Mouse (Mus musculus) hindbrain, embryonic 16.5 days (tissue): ENCODE measurements at regions not wholly inside any gene's neighbourhood (a gene's known extent, or its start where the extent isn't known, plus 50 kb on each side); places are given as distances from the start of the nearest gene placed in this dataset.
"Not testable (repeated sequence)": the region's sequence is repeated elsewhere in the genome, so short reads cannot be mapped to it uniquely, and the experiment has no call there.

ENCODE experiments used
- ATAC-seq: fragments of 200-750 bp; cut with Nextera tagmentation; 2 replicates; pipeline ENCODE4 v1.8.0; 2017; ENCODE audit warnings: moderate TSS enrichment, moderate library complexity
- H3K27ac ChIP-seq: fragments of 300-500 bp; sonication (generic); 2 replicates; pipeline ENCODE4 v1.5.1; 2014; ENCODE audit warnings: low read depth, mild to moderate bottlenecking, control low read depth, low read length, moderate library complexity
- H3K27me3 ChIP-seq: fragments of 300-500 bp; sonication (generic); replicated peaks from 2 replicates; pipeline ENCODE4 v1.6.1; 2014; ENCODE audit warnings: low read length; ENCODE audit not compliant: control insufficient read depth, insufficient read depth
- H3K36me3 ChIP-seq: fragments of 300-500 bp; sonication (generic); 2 replicates; pipeline ENCODE4 v1.6.1; 2014; ENCODE audit warnings: mild to moderate bottlenecking, low read length, moderate library complexity, mixed read lengths; ENCODE audit not compliant: control insufficient read depth, insufficient read depth
- H3K4me1 ChIP-seq: fragments of 300-500 bp; sonication (generic); 2 replicates; pipeline ENCODE4 v1.6.1; 2014; ENCODE audit warnings: low read depth, low read length; ENCODE audit not compliant: control insufficient read depth, insufficient read depth
- H3K4me2 ChIP-seq: fragments of 300-500 bp; sonication (generic); 2 replicates; pipeline ENCODE4 v1.6.1; 2014; ENCODE audit warnings: mild to moderate bottlenecking, low read length, control low read depth, moderate library complexity
- H3K4me3 ChIP-seq: fragments of 300-500 bp; sonication (generic); 2 replicates; pipeline ENCODE4 v1.5.1; 2014; ENCODE audit warnings: mild to moderate bottlenecking, low read length, control low read depth, moderate library complexity
- H3K9ac ChIP-seq: fragments of 300-500 bp; sonication (generic); 2 replicates; pipeline ENCODE4 v1.6.1; 2014; ENCODE audit warnings: low read depth, mild to moderate bottlenecking, control low read depth, low read length, moderate library complexity
- H3K9me3 ChIP-seq: fragments of 300-500 bp; sonication (generic); 2 replicates; pipeline ENCODE4 v1.6.1; 2014; ENCODE audit warnings: mild to moderate bottlenecking, low read length, moderate library complexity; ENCODE audit not compliant: control insufficient read depth
- WGBS: fragments of 180-500 bp; shearing (Covaris S2); extraction: QIAGEN DNeasy Blood & Tissue Kit; methylation state at CpG from one replicate; pipeline ENCODE4 v1.1.7; 2014; 5-methylcytosine and 5-hydroxymethylcytosine counted together

- not testable (repeated sequence) for H3K4me1 ChIP-seq, H3K9me3 ChIP-seq, H3K27ac ChIP-seq, H3K9ac ChIP-seq, H3K36me3 ChIP-seq, H3K27me3 ChIP-seq, ATAC-seq, H3K4me2 ChIP-seq, H3K4me3 ChIP-seq
- whole genome bisulfite sequencing, result 92% methylated on average over 3 of the region's 3 CpGs
Observed at GRCm38 (mm10) chr2:109791921-109792320, 98.7 kb upstream of the Lin7c start.

GRCm38 (mm10) chr2:109816993-109817392, 73.7 kb upstream of the Lin7c start:
- Histone ChIP-seq H3K4me3 (no peak overlapping the region), H3K9ac (no peak overlapping the region), H3K4me1 (no peaks in the 10 kb centered on the region), H3K27me3 (no peaks in the 10 kb centered on the region), H3K4me2 (no peak overlapping the region), H3K9me3 (no peaks in the 10 kb centered on the region), H3K36me3 (no peaks in the 10 kb centered on the region), H3K27ac (no peak overlapping the region)
- no peak for ATAC-seq
- 93% methylated on average over 1 of the region's 1 CpGs for WGBS

GRCm38 (mm10) chr2:109820357-109820756, 70.3 kb upstream of the Lin7c start:
- no peaks in the 10 kb centered on the region for H3K36me3 ChIP-seq
- H3K9ac ChIP-seq, result no peak overlapping the region
- no peaks in the 10 kb centered on the region for H3K9me3 ChIP-seq
- WGBS, result 75% methylated on average over 6 of the region's 6 CpGs
- H3K4me1 ChIP-seq, result no peaks in the 10 kb centered on the region
- peak; percentile 61 for ATAC-seq
- H3K4me2 ChIP-seq, result no peak overlapping the region
- H3K27ac ChIP-seq, result no peak overlapping the region
- no peaks in the 10 kb centered on the region for H3K27me3 ChIP-seq
- no peak overlapping the region for H3K4me3 ChIP-seq

GRCm38 (mm10) chr2:109820869-109821268, 69.8 kb upstream of the Lin7c start:
- Histone ChIP-seq H3K36me3 (no peaks in the 10 kb centered on the region), H3K4me1 (no peaks in the 10 kb centered on the region), H3K27ac (no peak overlapping the region), H3K27me3 (no peaks in the 10 kb centered on the region), H3K9ac (no peak overlapping the region), H3K4me2 (no peak overlapping the region), H3K9me3 (no peaks in the 10 kb centered on the region), H3K4me3 (no peak overlapping the region)
- 77% methylated on average over 1 of the region's 1 CpGs for WGBS
- ATAC-seq, result no peak

GRCm38 (mm10) chr2:109822993-109823830, 67.4 kb upstream of the Lin7c start:
- ATAC-seq, result peak; percentile 70; the same call in 1 of the 2 replicates
- Histone ChIP-seq H3K9me3 (no peaks in the 10 kb centered on the region), H3K4me2 (no peak overlapping the region), H3K4me1 (no peaks in the 10 kb centered on the region), H3K9ac (no peak overlapping the region), H3K27ac (no peak overlapping the region), H3K4me3 (no peak overlapping the region), H3K27me3 (no peaks in the 10 kb centered on the region), H3K36me3 (no peaks in the 10 kb centered on the region)
- WGBS, result 81% methylated on average over 4 of the region's 4 CpGs

- H3K4me3 ChIP-seq, result no peak overlapping the region
- no peak overlapping the region for H3K9ac ChIP-seq
- H3K27ac ChIP-seq, result no peak overlapping the region
- H3K4me2 ChIP-seq, result no peak overlapping the region
- ATAC-seq, result no peak
- no peaks in the 10 kb centered on the region for H3K27me3 ChIP-seq
- no peaks in the 10 kb centered on the region for H3K9me3 ChIP-seq
- WGBS, result 95% methylated on average over 2 of the region's 2 CpGs
- no peaks in the 10 kb centered on the region for H3K36me3 ChIP-seq
- no peaks in the 10 kb centered on the region for H3K4me1 ChIP-seq
Observed at GRCm38 (mm10) chr2:109840258-109840657, 50.4 kb upstream of the Lin7c start.
